ENCODE assay signal across 16 mouse cellular contexts in the genomic region with DNA sequence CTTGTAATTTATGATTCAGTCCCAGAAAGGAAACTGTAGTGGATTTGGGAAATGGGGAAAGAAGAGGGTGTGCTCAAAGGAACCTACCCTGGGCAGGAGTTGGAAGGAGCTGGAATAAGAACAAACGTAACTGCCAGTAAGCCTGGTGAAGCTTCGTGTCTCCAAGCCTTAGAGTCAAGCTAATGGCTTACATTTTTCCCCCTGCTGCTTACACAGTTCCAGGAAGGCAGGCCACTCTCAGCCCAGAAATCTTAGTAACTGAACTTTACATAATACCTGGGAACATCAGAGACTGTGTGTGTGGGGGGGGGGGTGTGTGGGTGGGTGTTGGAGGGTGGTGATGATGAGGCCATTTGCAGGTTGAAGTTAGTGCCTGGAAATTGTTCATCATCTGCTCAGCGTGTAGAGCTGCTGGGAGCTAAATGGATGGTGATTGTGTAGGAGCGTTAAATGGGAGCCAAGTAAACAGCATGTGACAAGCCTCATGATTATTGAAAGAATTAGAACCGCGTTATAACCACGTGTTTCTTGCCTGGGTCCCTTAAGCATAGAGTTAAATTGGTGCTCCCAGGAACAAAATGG.
"Had no signal": no experiment of that assay in that cellular context is flagged by ENCODE, and none has a peak within 500 bp of the region (broad histone marks: within the 10 kb centered on the region; RNA-seq: fewer than 3 reads in every experiment).

No protein-coding gene starts in this region.

- H3K9ac ChIP-seq: neural tube, embryonic 13.5 days; neural tube, embryonic 15.5 days; stomach, embryonic 15.5 days had no signal

- H3K4me3 ChIP-seq: neural tube, embryonic 13.5 days; neural tube, embryonic 15.5 days; stomach, embryonic 15.5 days had no signal

- H3K27me3 ChIP-seq: neural tube, embryonic 13.5 days; neural tube, embryonic 15.5 days; stomach, embryonic 15.5 days had no signal

- H3K9me3 ChIP-seq: neural tube, embryonic 13.5 days; neural tube, embryonic 15.5 days; stomach, embryonic 15.5 days had no signal

- H3K4me1 ChIP-seq: stomach, embryonic 15.5 days had no signal

- H3K27ac ChIP-seq: neural tube, embryonic 13.5 days; neural tube, embryonic 15.5 days; stomach, embryonic 15.5 days; stomach, postnatal 0 days had no signal

- DNase-seq: retina, postnatal 1 day; right cerebral cortex, adult 18-20 months; right cerebral cortex, postnatal 14 days; right cerebral cortex, postnatal 25 days; right cerebral cortex, postnatal 4 days; spleen, adult 18-20 months; thymus, adult 18-20 months; thymus, adult 2 months; thymus, postnatal 14 days; thymus, postnatal 25 days; thymus, postnatal 36 days; thymus, postnatal 4 days had no signal

- H3K4me2 ChIP-seq: neural tube, embryonic 13.5 days; neural tube, embryonic 15.5 days; stomach, embryonic 15.5 days had no signal

- H3K36me3 ChIP-seq: neural tube, embryonic 13.5 days; neural tube, embryonic 15.5 days; stomach, embryonic 15.5 days had no signal
